Mouse (Mus musculus) ovary, adult 18-20 months (tissue): ENCODE measurements around the gene Ndufb4.
A peak's percentile ranks its signal among the peaks of the same experiment; 100 is the strongest.
"Not testable (repeated sequence)": the region's sequence is repeated elsewhere in the genome, so short reads cannot be mapped to it uniquely, and the experiment has no call there.

ENCODE experiments used
- DNase-seq: peaks from one replicate; pipeline ENCODE4 v3.0.0; 2022; ENCODE audit warnings: low spot score, mixed read lengths

The Ndufb4 gene

GRCm38 (mm10) chr16:37653731-37654657, at the start of gene Ndufb4:
Gene Ndufb4, minus strand, starts transcription at chr16:37654453.
- peak; percentile 96 for DNase-seq

GRCm38 (mm10) chr16:37703884-37704283, 49.6 kb upstream of the Ndufb4 start:
- no peak for DNase-seq

- DNase-seq: not testable (repeated sequence)
Observed at GRCm38 (mm10) chr16:37700071-37700470, 45.8 kb upstream of the Ndufb4 start.

GRCm38 (mm10) chr16:37698767-37699166, 44.5 kb upstream of the Ndufb4 start:
- DNase-seq: no peak

- no peak for DNase-seq
Observed at GRCm38 (mm10) chr16:37697271-37697670, 43.0 kb upstream of the Ndufb4 start.

- no peak for DNase-seq
Observed at GRCm38 (mm10) chr16:37690932-37691730, 36.9 kb upstream of the Ndufb4 start.

GRCm38 (mm10) chr16:37690465-37690864, 36.2 kb upstream of the Ndufb4 start:
- DNase-seq: no peak

- DNase-seq: no peak
Observed at GRCm38 (mm10) chr16:37689934-37690333, 35.7 kb upstream of the Ndufb4 start.

GRCm38 (mm10) chr16:37689251-37689926, 35.1 kb upstream of the Ndufb4 start:
- no peak for DNase-seq

- DNase-seq: no peak
Observed at GRCm38 (mm10) chr16:37688181-37688580, 33.9 kb upstream of the Ndufb4 start.

GRCm38 (mm10) chr16:37687301-37687980, 33.2 kb upstream of the Ndufb4 start:
- no peak for DNase-seq

- DNase-seq: no peak
Observed at GRCm38 (mm10) chr16:37686834-37687233, 32.6 kb upstream of the Ndufb4 start.

- DNase-seq: no peak
Observed at GRCm38 (mm10) chr16:37685946-37686600, 31.8 kb upstream of the Ndufb4 start.

GRCm38 (mm10) chr16:37684634-37685441, 30.6 kb upstream of the Ndufb4 start:
- DNase-seq: peak; percentile 82

GRCm38 (mm10) chr16:37684259-37684633, 30.0 kb upstream of the Ndufb4 start:
- peak; percentile 47 for DNase-seq

- DNase-seq: no peak
Observed at GRCm38 (mm10) chr16:37683154-37684130, 29.2 kb upstream of the Ndufb4 start.

GRCm38 (mm10) chr16:37682309-37682975, 28.2 kb upstream of the Ndufb4 start:
- peak; percentile 64 for DNase-seq

GRCm38 (mm10) chr16:37680831-37681230, 26.6 kb upstream of the Ndufb4 start:
- DNase-seq: no peak

GRCm38 (mm10) chr16:37680216-37680615, 26.0 kb upstream of the Ndufb4 start:
- no peak for DNase-seq
